Mouse (Mus musculus) cortical plate, adult 2 months (tissue): ENCODE results near the gene Gm16867.
"Not testable (repeated sequence)": the region's sequence is repeated elsewhere in the genome, so short reads cannot be mapped to it uniquely, and the experiment has no call there.

Experiments used
- CTCF ChIP-seq: fragments of 200-500 bp; IDR thresholded peaks from 2 replicates; pipeline ENCODE4 v1.5.1; 2011; ENCODE audit warnings: mild to moderate bottlenecking, control low read depth, low read length; ENCODE audit not compliant: insufficient read depth; ENCODE audit errors: extremely low read depth
- POLR2A ChIP-seq: fragments of 200-500 bp; IDR thresholded peaks from 2 replicates; pipeline ENCODE4 v1.6.1; 2011; ENCODE audit warnings: mild to moderate bottlenecking, low read length, control low read depth; ENCODE audit not compliant: insufficient read depth; ENCODE audit errors: extremely low read depth

DNA sequence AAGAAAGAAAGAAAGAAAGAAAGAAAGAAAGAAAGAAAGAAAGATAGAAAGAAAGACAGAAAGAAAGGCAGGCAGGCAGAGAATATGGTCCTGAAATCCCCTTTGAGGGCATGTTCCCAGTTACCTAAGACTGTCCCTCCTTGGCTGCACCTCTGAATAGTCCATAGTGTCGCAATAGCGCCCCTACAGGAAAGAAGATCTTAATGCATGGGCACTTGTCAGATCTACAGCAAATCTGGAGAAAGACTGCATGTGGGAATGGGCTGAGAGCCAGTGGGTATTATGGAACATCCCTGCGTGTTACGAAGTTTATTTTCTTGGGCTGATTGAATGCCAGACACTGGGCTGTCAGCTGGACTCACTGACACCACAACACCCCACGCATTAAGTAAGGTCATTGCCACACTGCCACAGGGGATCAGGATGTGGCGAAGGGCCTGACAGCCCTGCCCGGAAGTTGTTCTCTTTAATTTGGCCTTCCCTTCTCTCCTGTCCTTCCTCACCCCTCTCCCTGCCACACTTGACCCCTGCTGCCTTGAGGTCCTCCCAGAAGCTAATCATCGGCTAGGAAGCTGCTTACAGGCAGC lies 32.9 kb downstream of the Gm16867 start:
- TF ChIP-seq CTCF, POLR2A: not testable (repeated sequence)
